Mouse (Mus musculus) lung, embryonic 16.5 days (tissue): ENCODE measurements around the gene Lgr4. TPM values are rescaled to one million over a fixed set of nuclear protein-coding genes. Genes with fewer than 3 reads are reported as not detected.

ENCODE experiments used
- ATAC-seq: fragments of 200-750 bp; cut with Nextera tagmentation; 2 replicates; pipeline ENCODE4 v1.8.0; 2017; ENCODE audit warnings: low read depth, mild to moderate bottlenecking, moderate library complexity
- H3K27ac ChIP-seq: fragments of 300-500 bp; sonication (generic); 2 replicates; pipeline ENCODE4 v1.5.1; 2014; ENCODE audit warnings: mild to moderate bottlenecking, control low read depth, low read length
- H3K27me3 ChIP-seq: fragments of 300-500 bp; sonication (generic); 2 replicates; pipeline ENCODE4 v1.6.1; 2014; ENCODE audit warnings: low read depth, low read length, mixed read lengths; ENCODE audit not compliant: control insufficient read depth, insufficient read depth
- H3K36me3 ChIP-seq: fragments of 300-500 bp; sonication (generic); 2 replicates; pipeline ENCODE4 v1.6.1; 2014; ENCODE audit warnings: low read length; ENCODE audit not compliant: control insufficient read depth, insufficient read depth
- H3K4me1 ChIP-seq: fragments of 300-500 bp; sonication (generic); replicated peaks from 2 replicates; pipeline ENCODE4 v1.6.1; 2014; ENCODE audit warnings: low read length, mixed read lengths; ENCODE audit not compliant: control insufficient read depth, insufficient read depth
- H3K4me2 ChIP-seq: fragments of 300-500 bp; sonication (generic); 2 replicates; pipeline ENCODE4 v1.6.1; 2014; ENCODE audit warnings: low read depth, low read length, control low read depth
- H3K4me3 ChIP-seq: fragments of 300-500 bp; sonication (generic); 2 replicates; pipeline ENCODE4 v1.5.1; 2014; ENCODE audit warnings: mild to moderate bottlenecking, low read length, control low read depth
- H3K9ac ChIP-seq: fragments of 300-500 bp; sonication (generic); 2 replicates; pipeline ENCODE4 v1.6.1; 2014; ENCODE audit warnings: low read length, control low read depth
- H3K9me3 ChIP-seq: fragments of 300-500 bp; sonication (generic); 2 replicates; pipeline ENCODE4 v1.6.1; 2016; ENCODE audit warnings: low read length; ENCODE audit not compliant: control insufficient read depth
- WGBS: fragments of 180-500 bp; shearing (Covaris S2); extraction: QIAGEN DNeasy Blood & Tissue Kit; methylation state at CpG from one replicate; pipeline ENCODE4 v1.1.7; 2014; 5-methylcytosine and 5-hydroxymethylcytosine counted together
- polyA plus RNA-seq: library from polyadenylated mRNA; unstranded; fragments of >200 nt; fragmentation: Nextera tagmentation; extraction: Ambion mirVana; gene quantifications from 2 replicates; pipeline ENCODE4 v1.2.1, GENCODE M21; 2015

Lgr4 gene
- polyA plus RNA-seq, 1 experiment from 2014 or later: 2.0 TPM

- no peaks in the 10 kb centered on the region for H3K4me1 ChIP-seq
- no peaks in the 10 kb centered on the region for H3K9me3 ChIP-seq
- H3K27me3 ChIP-seq: no peaks in the 10 kb centered on the region; the same call in 1 of the 2 replicates
- no peak overlapping the region for H3K9ac ChIP-seq
- no peak overlapping the region for H3K27ac ChIP-seq
- H3K4me2 ChIP-seq: no peak overlapping the region
- whole genome bisulfite sequencing: 89% methylated on average over 7 of the region's 7 CpGs
- no peaks in the 10 kb centered on the region for H3K36me3 ChIP-seq
- ATAC-seq: no peak
- no peak overlapping the region for H3K4me3 ChIP-seq
These were observed 57.4 kb downstream of the Lgr4 start for GRCm38 (mm10) chr2:109974807-109975206.

DNA sequence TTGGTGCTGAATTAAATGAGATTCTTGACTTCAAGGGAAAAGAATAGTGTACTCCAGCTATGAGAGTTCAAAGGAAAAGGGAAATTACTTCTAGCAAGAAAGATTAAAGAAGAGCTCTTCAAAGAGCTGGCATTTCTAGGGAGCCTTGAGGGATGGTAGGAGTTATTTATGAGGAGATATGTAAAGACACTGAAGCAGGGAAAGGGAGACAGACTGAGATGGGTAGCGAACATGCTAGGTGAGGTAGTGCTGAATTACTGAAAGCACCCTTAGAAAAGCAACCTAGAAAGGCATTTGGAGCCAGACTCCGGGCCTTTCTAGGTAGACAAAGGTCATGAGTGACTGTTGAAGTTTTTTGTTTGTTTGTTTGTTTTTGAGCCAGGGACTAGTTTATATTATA lies 58.7 kb downstream of the Lgr4 start:
- WGBS: 77% methylated on average over 2 of the region's 2 CpGs
- no peak for ATAC-seq
- Histone ChIP-seq H3K36me3 (no peaks in the 10 kb centered on the region), H3K4me2 (no peak overlapping the region), H3K9ac (no peak overlapping the region), H3K9me3 (no peaks in the 10 kb centered on the region), H3K4me1 (no peaks in the 10 kb centered on the region), H3K4me3 (no peak overlapping the region), H3K27ac (no peak overlapping the region), H3K27me3 (no peaks in the 10 kb centered on the region; the same call in 1 of the 2 replicates)

DNA sequence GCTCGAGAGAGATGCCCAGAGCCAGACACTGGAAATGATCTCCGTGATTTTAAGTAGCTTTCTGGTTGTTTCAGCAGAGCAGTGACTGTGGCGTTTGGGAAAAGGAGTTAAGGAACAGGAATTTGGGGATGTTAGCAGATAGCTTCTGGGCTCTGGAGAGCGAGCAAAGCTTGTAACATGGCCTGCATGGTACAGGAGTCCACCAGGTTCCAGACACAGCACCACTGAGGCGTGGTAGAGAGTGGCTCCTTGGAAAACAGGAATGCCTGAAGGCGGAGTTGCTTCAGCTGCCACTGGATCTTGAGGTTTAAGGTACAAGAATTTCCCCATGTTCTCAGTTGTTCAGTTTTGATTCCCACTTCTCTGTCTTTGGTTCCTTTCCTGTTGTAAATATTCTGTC lies 59.9 kb downstream of the Lgr4 start:
- Histone ChIP-seq H3K9ac (no peak overlapping the region), H3K36me3 (no peaks in the 10 kb centered on the region), H3K27me3 (peaks cover 3% of the 10 kb centered on the region), H3K4me1 (no peaks in the 10 kb centered on the region), H3K9me3 (no peaks in the 10 kb centered on the region), H3K27ac (no peak overlapping the region), H3K4me2 (no peak overlapping the region), H3K4me3 (no peak overlapping the region)
- no peak for ATAC-seq
- WGBS: 85% methylated on average over 6 of the region's 6 CpGs

GRCm38 (mm10) chr2:109979209-109979608 lies 61.8 kb downstream of the Lgr4 start:
- no peaks in the 10 kb centered on the region for H3K9me3 ChIP-seq
- no peak for ATAC-seq
- H3K4me1 ChIP-seq: no peaks in the 10 kb centered on the region
- no peaks in the 10 kb centered on the region for H3K36me3 ChIP-seq
- H3K27ac ChIP-seq: no peak overlapping the region
- no peak overlapping the region for H3K4me3 ChIP-seq
- H3K9ac ChIP-seq: no peak overlapping the region
- no peak overlapping the region for H3K4me2 ChIP-seq
- peaks cover 3% of the 10 kb centered on the region for H3K27me3 ChIP-seq

DNA sequence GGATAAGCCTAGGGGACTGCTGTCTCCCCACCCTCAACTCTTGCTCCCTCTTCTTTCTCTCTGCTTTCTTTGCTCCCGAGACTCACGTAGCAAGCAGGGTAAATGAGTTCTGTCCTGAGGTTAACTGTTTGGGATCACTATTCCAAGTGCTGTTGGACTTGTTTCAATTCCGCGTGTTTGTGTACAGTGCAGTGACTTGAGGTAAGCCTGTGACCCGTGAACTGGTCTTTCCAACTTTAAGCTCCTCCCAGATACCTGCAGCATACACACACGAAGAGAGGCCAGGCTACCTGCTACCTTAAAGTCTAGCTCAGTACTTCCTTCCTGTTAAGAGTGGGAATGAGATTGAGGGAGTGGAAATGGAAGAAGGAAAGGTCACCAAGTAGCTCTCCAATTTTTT lies 66.0 kb downstream of the Lgr4 start:
- Histone ChIP-seq H3K9me3 (no peaks in the 10 kb centered on the region), H3K4me1 (no peaks in the 10 kb centered on the region), H3K9ac (no peak overlapping the region), H3K27me3 (peaks cover 10% of the 10 kb centered on the region), H3K36me3 (no peaks in the 10 kb centered on the region), H3K4me2 (no peak overlapping the region), H3K27ac (no peak overlapping the region), H3K4me3 (no peak overlapping the region)
- ATAC-seq: no peak
- whole genome bisulfite sequencing: 82% methylated on average over 6 of the region's 6 CpGs

- no peak overlapping the region for H3K9ac ChIP-seq
- no peak for ATAC-seq
- 53% methylated on average over 1 of the region's 1 CpGs for WGBS
- H3K36me3 ChIP-seq: no peaks in the 10 kb centered on the region
- H3K9me3 ChIP-seq: no peaks in the 10 kb centered on the region
- H3K27ac ChIP-seq: no peak overlapping the region
- H3K4me2 ChIP-seq: no peak overlapping the region
- no peaks in the 10 kb centered on the region for H3K4me1 ChIP-seq
- no peak overlapping the region for H3K4me3 ChIP-seq
- H3K27me3 ChIP-seq: peaks cover 10% of the 10 kb centered on the region
These were observed 67.5 kb downstream of the Lgr4 start for GRCm38 (mm10) chr2:109984930-109985329.

GRCm38 (mm10) chr2:109985560-109985959 lies 68.1 kb downstream of the Lgr4 start:
- H3K4me3 ChIP-seq: no peak overlapping the region
- H3K27me3 ChIP-seq: peaks cover 10% of the 10 kb centered on the region
- no peak overlapping the region for H3K4me2 ChIP-seq
- WGBS: 37% methylated on average over 9 of the region's 9 CpGs
- H3K4me1 ChIP-seq: no peaks in the 10 kb centered on the region
- no peak for ATAC-seq
- no peak overlapping the region for H3K27ac ChIP-seq
- H3K9me3 ChIP-seq: no peaks in the 10 kb centered on the region
- no peaks in the 10 kb centered on the region for H3K36me3 ChIP-seq
- no peak overlapping the region for H3K9ac ChIP-seq

DNA sequence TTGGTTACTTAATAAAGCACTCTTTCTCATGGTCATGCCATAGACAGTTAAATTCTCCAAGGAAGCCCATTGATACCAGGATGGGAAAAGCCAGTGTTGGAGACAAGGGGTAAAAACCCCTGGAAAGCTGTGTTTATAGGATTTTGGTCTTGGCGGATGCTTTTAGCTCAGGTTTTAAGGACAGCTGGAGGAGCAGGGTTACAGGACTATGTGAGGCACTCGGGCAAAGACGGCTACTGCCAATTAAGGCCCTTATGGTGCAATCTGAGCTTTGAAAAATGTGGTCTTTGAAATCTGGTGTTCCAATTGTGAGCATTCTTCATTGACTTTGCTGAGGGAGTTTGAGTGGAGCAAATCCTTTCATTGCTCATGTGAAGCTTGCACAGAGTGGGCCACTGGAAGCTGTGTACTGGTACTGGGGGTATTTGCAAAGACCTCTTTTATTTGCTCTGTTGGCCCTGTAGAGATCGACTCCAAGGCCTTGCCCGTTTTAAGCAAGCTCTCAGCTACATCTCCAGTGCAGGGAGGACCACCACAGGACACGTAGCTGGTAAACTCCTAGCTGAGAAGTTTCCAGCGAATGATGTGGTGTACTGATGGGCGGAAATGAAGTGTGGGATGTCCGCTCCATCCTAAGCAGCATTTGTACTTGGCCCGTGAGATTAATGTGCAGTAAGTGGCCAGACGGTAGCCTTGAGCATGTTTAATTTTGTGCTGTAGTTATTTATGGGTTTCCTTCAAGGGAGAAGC lies 68.8 kb downstream of the Lgr4 start:
- no peak for ATAC-seq
- no peak overlapping the region for H3K9ac ChIP-seq
- no peaks in the 10 kb centered on the region for H3K9me3 ChIP-seq
- H3K4me2 ChIP-seq: no peak overlapping the region
- H3K4me1 ChIP-seq: no peaks in the 10 kb centered on the region
- 41% methylated on average over 11 of the region's 11 CpGs for WGBS
- H3K36me3 ChIP-seq: no peaks in the 10 kb centered on the region
- peaks cover 14% of the 10 kb centered on the region for H3K27me3 ChIP-seq
- no peak overlapping the region for H3K27ac ChIP-seq
- H3K4me3 ChIP-seq: no peak overlapping the region

DNA sequence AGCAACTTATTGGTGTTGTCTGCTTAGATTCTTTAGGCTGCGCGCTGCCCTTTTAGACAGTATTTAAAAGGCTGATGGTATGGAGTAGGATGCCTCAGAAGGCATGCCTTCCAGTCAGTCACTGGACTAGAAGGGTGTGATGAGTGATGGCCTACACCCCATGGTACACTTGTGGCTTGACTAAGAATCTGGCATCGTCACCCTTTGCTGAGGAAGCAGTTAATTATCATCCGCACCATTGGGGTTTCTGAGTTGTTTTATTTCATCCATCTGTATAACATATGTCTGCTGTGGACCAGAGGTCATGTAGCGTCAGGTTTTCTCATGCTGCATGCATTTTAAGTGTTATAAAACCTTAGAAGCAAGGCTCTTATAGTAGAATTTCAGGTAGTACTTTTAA lies 70.5 kb downstream of the Lgr4 start:
- Histone ChIP-seq H3K36me3 (no peaks in the 10 kb centered on the region), H3K27me3 (peaks cover 13% of the 10 kb centered on the region), H3K4me3 (no peak overlapping the region), H3K9ac (no peak overlapping the region), H3K4me2 (no peak overlapping the region), H3K4me1 (no peaks in the 10 kb centered on the region), H3K27ac (no peak overlapping the region), H3K9me3 (no peaks in the 10 kb centered on the region)
- ATAC-seq: no peak
- WGBS: 75% methylated on average over 5 of the region's 5 CpGs

DNA sequence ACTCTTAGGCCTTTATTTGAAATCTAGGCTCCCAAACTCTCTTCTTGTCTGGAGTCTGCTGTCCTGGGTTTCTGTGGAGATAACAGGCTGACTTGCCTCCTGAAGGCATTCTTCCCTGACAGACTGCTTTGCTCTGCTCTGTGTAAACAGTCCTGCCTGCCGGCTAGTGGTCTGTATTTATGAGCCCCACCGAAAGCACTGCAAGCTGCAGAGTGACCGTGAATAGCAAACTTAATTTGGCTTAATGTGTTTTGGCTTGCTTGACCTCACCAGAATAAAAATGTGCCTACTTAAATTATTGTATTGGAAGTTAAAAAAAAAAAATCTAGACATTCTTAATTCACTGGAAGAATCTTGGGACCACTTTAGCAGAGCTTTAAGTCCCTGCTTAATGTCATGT lies 71.7 kb downstream of the Lgr4 start:
- Histone ChIP-seq H3K4me1 (no peaks in the 10 kb centered on the region), H3K9me3 (no peaks in the 10 kb centered on the region), H3K27me3 (peaks cover 15% of the 10 kb centered on the region), H3K27ac (no peak overlapping the region), H3K4me3 (no peak overlapping the region), H3K4me2 (no peak overlapping the region), H3K9ac (no peak overlapping the region), H3K36me3 (no peaks in the 10 kb centered on the region)
- ATAC-seq: no peak
- 3% methylated on average over 3 of the region's 3 CpGs for WGBS
